Mouse (Mus musculus) liver, embryonic 14.5 days (tissue): ENCODE results near the gene Snx18. TPM values are rescaled to one million over a fixed set of nuclear protein-coding genes. Genes with fewer than 3 reads are reported as not detected.

Source experiments
- ATAC-seq: fragments of 200-750 bp; cut with Nextera tagmentation; 2 replicates; pipeline ENCODE4 v1.8.0; 2017; ENCODE audit warnings: moderate number of reproducible peaks, mild to moderate bottlenecking, moderate library complexity; ENCODE audit not compliant: insufficient read depth
- DNase-seq, 3 experiments: peaks; one replicate each; pipeline ENCODE4 v3.0.0-alpha.2; 2012 to 2013; ENCODE audit warnings: low read depth in 3 of 3, low spot score in 3 of 3
- H3K27ac ChIP-seq: fragments of 300-500 bp; sonication (generic); 2 replicates; pipeline ENCODE4 v1.5.1; 2014; ENCODE audit warnings: moderate library complexity, mild to moderate bottlenecking, control low read depth, inconsistent platforms
- H3K27me3 ChIP-seq: fragments of 300-500 bp; sonication (generic); 2 replicates; pipeline ENCODE4 v1.6.1; 2014; ENCODE audit warnings: mild to moderate bottlenecking, low read length, moderate library complexity; ENCODE audit not compliant: control insufficient read depth, insufficient read depth
- H3K36me3 ChIP-seq: fragments of 300-500 bp; sonication (generic); replicated peaks from 2 replicates; pipeline ENCODE4 v1.6.1; 2014; ENCODE audit warnings: low read depth; ENCODE audit not compliant: control insufficient read depth, insufficient read depth
- H3K4me1 ChIP-seq, 2 experiments: fragments of 200-500 bp in 1 of 2; fragments of 300-500 bp in 1 of 2; sonication (generic) in 1 of 2; replicated peaks; 2 replicates each; pipeline ENCODE4 v1.6.1; 2012 to 2014; ENCODE audit warnings: antibody characterized with exemption in 1 of 2, inconsistent platforms in 1 of 2, low read length in 1 of 2; ENCODE audit not compliant: control insufficient read depth in 2 of 2, insufficient read depth in 2 of 2
- H3K4me2 ChIP-seq: fragments of 300-500 bp; sonication (generic); 2 replicates; pipeline ENCODE4 v1.6.1; 2014; ENCODE audit warnings: low read depth, mild to moderate bottlenecking, control low read depth, moderate library complexity
- H3K4me3 ChIP-seq, 2 experiments: fragments of 200-500 bp in 1 of 2; fragments of 300-500 bp in 1 of 2; sonication (generic) in 1 of 2; 2 replicates each; pipeline ENCODE4 v1.5.1; 2012 to 2014; ENCODE audit warnings: low read depth in 2 of 2, low read length in 2 of 2, mild to moderate bottlenecking in 2 of 2, control low read depth in 1 of 2, inconsistent platforms in 1 of 2, moderate library complexity in 1 of 2; ENCODE audit not compliant: insufficient read depth in 1 of 2
- H3K9ac ChIP-seq: fragments of 300-500 bp; sonication (generic); replicated peaks from 2 replicates; pipeline ENCODE4 v1.6.1; 2014; ENCODE audit warnings: mild to moderate bottlenecking, control low read depth, moderate library complexity
- H3K9me3 ChIP-seq: fragments of 300-500 bp; sonication (generic); 2 replicates; pipeline ENCODE4 v1.6.1; 2016; ENCODE audit warnings: low read length, mixed read lengths; ENCODE audit not compliant: control insufficient read depth
- CTCF ChIP-seq: IDR thresholded peaks from 2 replicates; pipeline ENCODE4 v1.5.1; 2016; ENCODE audit warnings: antibody characterized with exemption, low read depth, control low read depth
- EP300 ChIP-seq: IDR thresholded peaks from 2 replicates; pipeline ENCODE4 v1.6.1; 2016; ENCODE audit warnings: antibody characterized with exemption, low read depth
- WGBS: fragments of 180-500 bp; shearing (Covaris S2); extraction: QIAGEN DNeasy Blood & Tissue Kit; methylation state at CpG from one replicate; pipeline ENCODE4 v1.1.7; 2014; ENCODE audit not compliant: insufficient replicate concordance; 5-methylcytosine and 5-hydroxymethylcytosine counted together
- polyA plus RNA-seq, 2 experiments: library from polyadenylated mRNA; depleted of rRNA in 1 of 2; stranded (reverse) in 1 of 2; unstranded in 1 of 2; fragments of >200 nt; fragmentation: Nextera tagmentation in 1 of 2; extraction: Ambion mirVana in 1 of 2; gene quantifications; 2 replicates each; pipeline versions ENCODE4 v1.2.1 to v1.2.3; 2012 to 2014

The Snx18 gene
- polyA plus RNA-seq, 2 experiments = 3.8 to 5.9 TPM

DNA sequence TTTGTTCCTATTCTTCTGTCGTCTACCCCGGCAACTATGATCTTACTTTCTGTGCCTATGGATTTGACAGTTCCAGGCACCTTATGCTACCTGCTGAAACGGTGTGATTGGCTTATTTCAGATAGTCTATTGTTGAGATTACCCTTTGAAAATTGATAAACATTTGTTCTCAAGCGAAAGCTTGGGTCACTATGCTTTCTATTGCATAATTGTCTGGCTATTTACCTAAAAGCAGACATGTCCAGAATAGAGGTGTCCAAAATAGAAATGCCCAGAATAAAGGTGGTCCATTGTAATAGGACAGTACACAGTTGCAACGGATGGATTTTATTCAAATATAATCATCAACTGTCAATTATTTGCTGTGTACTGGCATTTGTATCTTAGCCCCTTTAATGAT, 36.9 kb downstream of the Snx18 start:
- no peak for ATAC-seq

DNA sequence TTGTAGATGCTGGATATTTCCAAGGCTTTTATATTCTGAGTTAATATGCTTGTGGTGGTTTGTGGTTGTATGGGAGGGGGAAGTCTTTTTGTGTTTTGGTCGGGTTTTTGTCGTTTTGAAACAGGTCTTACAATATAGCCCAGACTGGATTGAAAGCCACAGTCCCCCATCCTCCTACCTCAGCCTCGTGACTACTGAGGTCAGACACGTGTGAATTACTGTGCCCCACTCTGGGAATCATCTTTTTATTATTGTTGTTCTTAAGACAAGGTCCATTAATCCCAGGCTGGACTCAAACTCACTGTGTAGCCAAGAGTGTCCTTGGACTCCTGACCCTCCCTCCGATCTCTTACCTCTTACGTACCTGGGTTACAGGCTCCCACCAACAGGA, 38.0 kb downstream of the Snx18 start:
- no peaks in the 10 kb centered on the region for H3K27me3 ChIP-seq
- H3K27ac ChIP-seq = no peak overlapping the region
- DNase-seq (no peak), ATAC-seq (no peak)
- H3K4me2 ChIP-seq = no peak overlapping the region
- no peaks in the 10 kb centered on the region for H3K4me1 ChIP-seq
- no peaks in the 10 kb centered on the region for H3K9me3 ChIP-seq
- WGBS = 27% methylated on average over 6 of the region's 6 CpGs
- no peak overlapping the region for H3K4me3 ChIP-seq
- no peak overlapping the region for H3K9ac ChIP-seq
- TF ChIP-seq EP300 = no peak
- TF ChIP-seq CTCF = no peak
- H3K36me3 ChIP-seq = no peaks in the 10 kb centered on the region

More for the DNA sequence above, 36.9 kb downstream of the Snx18 start:
- no peak overlapping the region for H3K4me3 ChIP-seq
- no peaks in the 10 kb centered on the region for H3K4me1 ChIP-seq
- 61% methylated on average over 5 of the region's 5 CpGs for WGBS
- no peak for TF ChIP-seq CTCF
- no peak for TF ChIP-seq EP300
- H3K27me3 ChIP-seq = no peaks in the 10 kb centered on the region
- no peak for DNase-seq
- H3K4me2 ChIP-seq = no peak overlapping the region
- no peaks in the 10 kb centered on the region for H3K9me3 ChIP-seq
- no peak overlapping the region for H3K27ac ChIP-seq
- no peak overlapping the region for H3K9ac ChIP-seq
- no peaks in the 10 kb centered on the region for H3K36me3 ChIP-seq

DNA sequence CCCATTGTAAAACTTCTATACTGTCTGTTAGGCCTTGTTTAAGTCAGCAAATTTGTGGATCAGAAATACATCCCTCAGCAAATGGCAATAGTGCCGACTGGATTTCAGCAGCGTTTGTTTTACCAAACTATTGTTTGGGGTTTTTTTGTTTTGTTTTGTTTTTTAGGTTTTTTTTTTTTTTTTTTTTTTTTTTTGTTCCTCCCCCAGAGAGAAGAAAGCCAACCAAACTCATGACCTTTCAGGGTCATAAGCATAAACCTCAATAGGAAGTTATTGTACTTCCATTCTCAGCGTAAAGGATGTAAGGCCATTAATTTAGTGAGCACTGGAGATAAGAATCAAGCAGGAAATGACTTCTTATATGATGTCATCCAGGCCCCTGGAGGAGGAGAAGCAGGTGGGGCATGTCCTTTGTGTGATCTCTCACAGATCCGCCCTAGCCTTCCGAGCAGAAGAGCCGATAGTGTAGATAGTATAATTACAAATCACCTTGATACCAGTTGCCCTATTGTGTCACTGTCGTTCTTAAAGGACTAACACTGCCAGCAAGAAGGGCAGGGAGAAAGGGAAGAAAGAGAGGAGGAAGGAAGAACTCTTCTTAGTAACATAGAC, 38.5 kb downstream of the Snx18 start:
- Histone ChIP-seq H3K27me3 (no peaks in the 10 kb centered on the region), H3K4me1 (no peaks in the 10 kb centered on the region), H3K4me3 (no peak overlapping the region), H3K4me2 (no peak overlapping the region), H3K9ac (no peak overlapping the region), H3K27ac (no peak overlapping the region), H3K36me3 (no peaks in the 10 kb centered on the region), H3K9me3 (no peaks in the 10 kb centered on the region)
- 9% methylated on average over 7 of the region's 7 CpGs for WGBS
- ATAC-seq (no peak), DNase-seq (no peak)
- TF ChIP-seq EP300 = no peak
- no peak for TF ChIP-seq CTCF

GRCm38 (mm10) chr13:113574232-113574631, 44.1 kb downstream of the Snx18 start:
- no peak overlapping the region for H3K9ac ChIP-seq
- H3K27me3 ChIP-seq = no peaks in the 10 kb centered on the region
- H3K9me3 ChIP-seq = no peaks in the 10 kb centered on the region
- no peak for DNase-seq
- no peak for TF ChIP-seq EP300
- TF ChIP-seq CTCF = no peak
- no peaks in the 10 kb centered on the region; a peak in 1 of 4 replicates for H3K4me1 ChIP-seq
- no peak for ATAC-seq
- 64% methylated on average over 13 of the region's 13 CpGs for WGBS
- H3K36me3 ChIP-seq = no peaks in the 10 kb centered on the region
- H3K4me2 ChIP-seq = no peak overlapping the region
- H3K27ac ChIP-seq = no peak overlapping the region
- no peak overlapping the region for H3K4me3 ChIP-seq

DNA sequence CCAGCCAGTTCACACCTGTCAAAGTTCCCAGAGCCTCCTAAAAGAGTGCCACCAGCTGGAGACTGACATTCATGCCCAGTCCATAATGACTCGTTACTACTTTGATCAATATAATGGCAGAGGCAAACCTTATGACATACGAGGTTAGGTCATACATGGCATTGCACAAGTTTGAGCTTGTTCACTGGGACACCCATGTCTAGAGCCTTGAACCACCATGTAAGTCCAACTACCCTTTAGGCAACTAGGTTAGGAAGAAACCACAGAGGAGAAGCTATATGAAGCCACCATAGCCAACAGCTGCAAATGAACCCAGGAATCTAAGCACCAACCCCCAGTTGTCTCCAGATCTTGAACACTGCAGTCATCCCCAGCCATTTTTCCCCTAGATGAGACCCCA, 45.0 kb downstream of the Snx18 start:
- no peaks in the 10 kb centered on the region for H3K27me3 ChIP-seq
- H3K36me3 ChIP-seq = no peaks in the 10 kb centered on the region
- H3K9ac ChIP-seq = no peak overlapping the region
- 73% methylated on average over 2 of the region's 2 CpGs for WGBS
- H3K4me3 ChIP-seq = no peak overlapping the region
- DNase-seq (no peak), ATAC-seq (no peak)
- TF ChIP-seq CTCF (no peak), EP300 (no peak)
- no peaks in the 10 kb centered on the region for H3K9me3 ChIP-seq
- H3K27ac ChIP-seq = no peak overlapping the region
- H3K4me1 ChIP-seq = no peaks in the 10 kb centered on the region; a peak in 1 of 4 replicates
- no peak overlapping the region for H3K4me2 ChIP-seq
